Mouse (Mus musculus) MEL (cell line): ENCODE results near the gene Trim16.

Source experiments
- CHD1 ChIP-seq: IDR thresholded peaks from 2 replicates; pipeline ENCODE4 v1.6.1; 2012; ENCODE audit warnings: low read depth, mild to moderate bottlenecking, inconsistent platforms, low read length, improper control_type of control experiment
- SIN3A ChIP-seq: IDR thresholded peaks from 2 replicates; pipeline ENCODE4 v1.6.1; 2012; ENCODE audit warnings: low read length, improper control_type of control experiment, inconsistent platforms

GRCm38 (mm10) chr11:62813497-62813896, 6.5 kb upstream of the Trim16 start:
- TF ChIP-seq CHD1 = no peak
- TF ChIP-seq SIN3A = no peak
